Mouse (Mus musculus) thymus, adult 2 months (tissue): Measurements from ENCODE around the gene Snap47. TPM values are rescaled to one million over a fixed set of nuclear protein-coding genes. Genes with fewer than 3 reads are reported as not detected.

ENCODE experiments used
- DNase-seq: peaks from one replicate; pipeline ENCODE4 v3.0.0; 2021
- H3K27ac ChIP-seq: fragments of 200-500 bp; 2 replicates; pipeline ENCODE4 v1.5.1; 2012; ENCODE audit warnings: low read length, control low read depth; ENCODE audit not compliant: control insufficient read depth, insufficient read depth
- H3K27me3 ChIP-seq: fragments of 200-500 bp; 2 replicates; pipeline ENCODE4 v1.6.1; 2012; ENCODE audit warnings: mild to moderate bottlenecking, low read length, moderate library complexity, mixed read lengths; ENCODE audit not compliant: control insufficient read depth, insufficient read depth
- H3K36me3 ChIP-seq: fragments of 200-500 bp; 2 replicates; pipeline ENCODE4 v1.6.1; 2012; ENCODE audit warnings: mild to moderate bottlenecking, low read length, moderate library complexity; ENCODE audit not compliant: control insufficient read depth, insufficient read depth
- H3K4me1 ChIP-seq: fragments of 200-500 bp; replicated peaks from 2 replicates; pipeline ENCODE4 v1.6.1; 2012; ENCODE audit warnings: low read length; ENCODE audit not compliant: control insufficient read depth, insufficient read depth
- H3K4me3 ChIP-seq: fragments of 200-500 bp; 2 replicates; pipeline ENCODE4 v1.5.1; 2012; ENCODE audit warnings: mild to moderate bottlenecking, low read length, control low read depth, moderate library complexity; ENCODE audit not compliant: control insufficient read depth, insufficient read depth
- CTCF ChIP-seq: fragments of 200-500 bp; IDR thresholded peaks from 2 replicates; pipeline ENCODE4 v1.5.1; 2012; ENCODE audit warnings: mild to moderate bottlenecking, control low read depth, low read length, moderate library complexity, borderline replicate concordance; ENCODE audit not compliant: control insufficient read depth, poor library complexity, insufficient read depth; ENCODE audit errors: extremely low read depth
- POLR2A ChIP-seq: fragments of 200-500 bp; IDR thresholded peaks from 2 replicates; pipeline ENCODE4 v1.6.1; 2012; ENCODE audit warnings: mild to moderate bottlenecking, low read length, control low read depth, moderate library complexity; ENCODE audit not compliant: control insufficient read depth, poor library complexity, insufficient read depth; ENCODE audit errors: extremely low read depth
- WGBS: fragments of 180-500 bp; shearing (Covaris S2); methylation state at CpG from one replicate; pipeline ENCODE4 v1.1.7; 2018; 5-methylcytosine and 5-hydroxymethylcytosine counted together
- polyA plus RNA-seq: library from polyadenylated mRNA; depleted of rRNA; stranded (reverse); fragments of >200 nt; gene quantifications from 2 replicates; pipeline ENCODE4 v1.2.3, GENCODE M21; 2012; rRNA removed

Gene Snap47
- polyA plus RNA-seq, 1 experiment: 36.8 TPM

DNA sequence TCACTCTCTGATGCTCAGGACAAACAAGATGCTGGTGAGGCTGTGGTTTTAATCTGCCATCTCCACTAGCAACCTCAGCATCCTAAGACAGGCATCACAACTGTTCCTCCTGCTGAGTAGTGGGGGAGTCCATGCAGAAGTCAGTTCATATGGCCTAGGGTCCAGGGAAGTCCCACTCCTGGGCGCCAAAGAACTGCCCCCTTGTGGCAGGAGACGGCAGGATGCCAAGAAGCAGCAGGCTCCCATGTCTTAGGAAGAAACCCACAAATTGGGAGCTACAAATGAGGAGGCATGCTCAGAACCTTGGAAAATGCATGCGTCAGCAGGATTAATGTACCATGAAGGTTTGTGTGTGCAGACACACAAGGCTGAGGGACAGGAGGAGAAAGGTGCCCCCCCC is 84.4 kb downstream of the Snap47 start:
- TF ChIP-seq CTCF: peak; percentile 39; the same call in 1 of the 2 replicates
- TF ChIP-seq POLR2A: no peak

GRCm38 (mm10) chr11:59366031-59366430 is 85.0 kb downstream of the Snap47 start:
- WGBS: 88% methylated on average over 3 of the region's 3 CpGs
- Histone ChIP-seq H3K4me3 (no peak overlapping the region), H3K27ac (no peak overlapping the region), H3K4me1 (peaks cover 2% of the 10 kb centered on the region; the same call in 1 of the 2 replicates), H3K36me3 (no peaks in the 10 kb centered on the region), H3K27me3 (no peaks in the 10 kb centered on the region)
- TF ChIP-seq CTCF: no peak
- TF ChIP-seq POLR2A: no peak
- no peak for DNase-seq

More for the DNA sequence above, 84.4 kb downstream of the Snap47 start:
- H3K4me3 ChIP-seq: no peak overlapping the region
- H3K36me3 ChIP-seq: no peaks in the 10 kb centered on the region
- WGBS: 60% methylated on average over 3 of the region's 3 CpGs
- H3K27me3 ChIP-seq: no peaks in the 10 kb centered on the region
- no peak overlapping the region for H3K27ac ChIP-seq
- peak; percentile 33 for DNase-seq
- peaks cover 2% of the 10 kb centered on the region; the same call in 1 of the 2 replicates for H3K4me1 ChIP-seq

GRCm38 (mm10) chr11:59364417-59364816 is 86.6 kb downstream of the Snap47 start:
- Histone ChIP-seq H3K27me3 (no peaks in the 10 kb centered on the region), H3K4me1 (peaks cover 2% of the 10 kb centered on the region; the same call in 1 of the 2 replicates), H3K4me3 (no peak overlapping the region), H3K36me3 (no peaks in the 10 kb centered on the region), H3K27ac (no peak overlapping the region)
- no peak for DNase-seq
- WGBS: 91% methylated on average over 3 of the region's 3 CpGs
- TF ChIP-seq CTCF (no peak), POLR2A (no peak)

- Histone ChIP-seq H3K27me3 (no peaks in the 10 kb centered on the region), H3K4me3 (no peak overlapping the region), H3K36me3 (no peaks in the 10 kb centered on the region), H3K27ac (no peak overlapping the region), H3K4me1 (peaks cover 2% of the 10 kb centered on the region; the same call in 1 of the 2 replicates)
- TF ChIP-seq POLR2A (no peak), CTCF (no peak)
- WGBS: 96% methylated on average over 9 of the region's 9 CpGs
- DNase-seq: no peak
Measured at GRCm38 (mm10) chr11:59364007-59364406, 87.0 kb downstream of the Snap47 start.

DNA sequence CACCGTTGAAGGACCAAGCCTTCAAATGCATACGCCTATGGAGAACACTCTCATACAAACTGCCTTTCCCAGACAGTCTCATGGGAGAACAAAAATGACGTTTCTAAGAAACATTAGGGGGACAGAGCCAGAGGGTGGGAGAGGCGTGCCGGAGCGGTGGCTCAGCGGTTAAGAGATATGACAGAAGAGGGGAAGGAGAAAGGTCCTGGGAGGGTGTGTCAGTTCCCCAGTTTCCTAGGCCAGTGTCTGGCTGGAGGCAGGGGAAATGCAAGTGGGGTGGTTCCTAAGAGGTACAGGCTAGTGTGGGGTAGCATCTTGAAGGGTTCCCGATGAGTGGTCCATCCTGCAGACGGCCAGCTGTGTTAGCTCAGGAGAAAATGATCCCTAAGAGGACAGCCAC is 89.7 kb downstream of the Snap47 start:
- no peaks in the 10 kb centered on the region for H3K36me3 ChIP-seq
- H3K27ac ChIP-seq: no peak overlapping the region
- 95% methylated on average over 9 of the region's 9 CpGs for WGBS
- H3K4me3 ChIP-seq: no peak overlapping the region
- peaks cover under 1% of the 10 kb centered on the region; the same call in 1 of the 2 replicates for H3K4me1 ChIP-seq
- no peaks in the 10 kb centered on the region for H3K27me3 ChIP-seq
- DNase-seq: no peak
- TF ChIP-seq POLR2A (no peak), CTCF (no peak)

Other genes starting within 250 kb of the Snap47 start
- gene Mrpl55, start 248.7 kb downstream of the Snap47 start, polyA plus RNA-seq: 40.2 and 42.0 TPM in 2 replicates
- gene 2310033P09Rik, start 242.9 kb downstream of the Snap47 start, polyA plus RNA-seq: 30.0 and 30.5 TPM in 2 replicates
- gene Arf1, start 222.9 kb downstream of the Snap47 start, polyA plus RNA-seq: 503 and 561 TPM in 2 replicates
- 0.28 TPM in 1 of 2 replicates, not detected in the other for gene Wnt3a, start 160.4 kb downstream of the Snap47 start, polyA plus RNA-seq
- gene Wnt9a, start 144.3 kb downstream of the Snap47 start, polyA plus RNA-seq: 1.3 and 2.2 TPM in 2 replicates
- not detected in 2 replicates for gene Prss38, start 75.5 kb downstream of the Snap47 start, polyA plus RNA-seq
- gene Jmjd4, start 1.1 kb downstream of the Snap47 start, polyA plus RNA-seq: 16.4 and 16.9 TPM in 2 replicates
- gene Zfp867, start 21.3 kb upstream of the Snap47 start, polyA plus RNA-seq: 0.34 and 0.50 TPM in 2 replicates
- 15.9 and 21.1 TPM in 2 replicates for gene Zkscan17, start 75.6 kb upstream of the Snap47 start, polyA plus RNA-seq
- 0.41 and 0.70 TPM in 2 replicates for gene Nlrp3, start 90.4 kb upstream of the Snap47 start, polyA plus RNA-seq
- 0.06 and 0.18 TPM in 2 replicates for gene Olfr222, start 125.0 kb upstream of the Snap47 start, polyA plus RNA-seq
- gene Olfr223, start 142.1 kb upstream of the Snap47 start, polyA plus RNA-seq: not detected in 2 replicates
- 172 and 221 TPM in 2 replicates for gene Mprip, start 210.1 kb upstream of the Snap47 start, polyA plus RNA-seq